Mouse (Mus musculus): Measurements from ENCODE around the gene Gm43191. TPM values are rescaled to one million over a fixed set of nuclear protein-coding genes. Genes with fewer than 3 reads are reported as not detected.
"Not testable (repeated sequence)": the region's sequence is repeated elsewhere in the genome, so short reads cannot be mapped to it uniquely, and the experiment has no call there.

Gene Gm43191
- total RNA-seq, 1 experiment from 2014 or later = 0.61 TPM

GRCm38 (mm10) chr3:116661288-116661869 is 19.7 kb downstream of the Gm43191 start:
- DNase-seq = no peak

- DNase-seq = no peak
Observed at GRCm38 (mm10) chr3:116659856-116660430, 21.1 kb downstream of the Gm43191 start.

GRCm38 (mm10) chr3:116658928-116659565 is 22.0 kb downstream of the Gm43191 start:
- no peak for DNase-seq

GRCm38 (mm10) chr3:116656184-116656965 is 24.7 kb downstream of the Gm43191 start:
- no peak for DNase-seq

GRCm38 (mm10) chr3:116654051-116654450 is 27.0 kb downstream of the Gm43191 start:
- DNase-seq = not testable (repeated sequence)

- no peak for DNase-seq
Observed at GRCm38 (mm10) chr3:116653278-116653945, 27.6 kb downstream of the Gm43191 start.

- no peak for DNase-seq
Observed at GRCm38 (mm10) chr3:116652033-116652446, 29.0 kb downstream of the Gm43191 start.

- no peak for DNase-seq
Observed at GRCm38 (mm10) chr3:116650698-116651097, 30.4 kb downstream of the Gm43191 start.

GRCm38 (mm10) chr3:116648805-116649204 is 32.3 kb downstream of the Gm43191 start:
- DNase-seq = no peak

GRCm38 (mm10) chr3:116646387-116646786 is 34.7 kb downstream of the Gm43191 start:
- no peak for DNase-seq

GRCm38 (mm10) chr3:116642373-116642772 is 38.7 kb downstream of the Gm43191 start:
- DNase-seq = no peak

GRCm38 (mm10) chr3:116641811-116642371 is 39.2 kb downstream of the Gm43191 start:
- no peak for DNase-seq

GRCm38 (mm10) chr3:116640024-116640423 is 41.0 kb downstream of the Gm43191 start:
- DNase-seq = no peak

GRCm38 (mm10) chr3:116638572-116638971 is 42.5 kb downstream of the Gm43191 start:
- DNase-seq = no peak

- no peak for DNase-seq
Observed at GRCm38 (mm10) chr3:116637693-116638476, 43.2 kb downstream of the Gm43191 start.

- DNase-seq = no peak
Observed at GRCm38 (mm10) chr3:116635799-116636198, 45.3 kb downstream of the Gm43191 start.

GRCm38 (mm10) chr3:116634853-116635252 is 46.2 kb downstream of the Gm43191 start:
- no peak for DNase-seq

GRCm38 (mm10) chr3:116634091-116634490 is 47.0 kb downstream of the Gm43191 start:
- DNase-seq = no peak

GRCm38 (mm10) chr3:116632971-116633370 is 48.1 kb downstream of the Gm43191 start:
- DNase-seq = no peak

- DNase-seq = no peak
Observed at GRCm38 (mm10) chr3:116631459-116631858, 49.6 kb downstream of the Gm43191 start.

- DNase-seq = no peak
Observed at GRCm38 (mm10) chr3:116622641-116623040, 58.4 kb downstream of the Gm43191 start.
